In genomic region chr4:129541868-129542591, GRCm38 (mm10) we compare ENCODE assay signal across 8 mouse cellular contexts. TPM values are rescaled to one million over a fixed set of nuclear protein-coding genes. Genes with fewer than 3 reads are reported as not detected.
A peak's percentile ranks its signal among the peaks of the same experiment; 100 is the strongest.
DNase-seq lines count a peak whose midpoint lies in the region; ATAC-seq and TF ChIP-seq lines count a peak whose summit lies in the region.

No protein-coding gene starts in this region.

- under 1% methylated on average over 30 of the region's 30 CpGs for WGBS in intestine, embryonic 15.5 days
- under 1% methylated on average over 30 of the region's 30 CpGs for WGBS in lung, postnatal 0 days

- H3K27ac ChIP-seq in bone marrow macrophage, adult 2 months (ENCODE audit: insufficient read depth, low read depth, low read length), result no peak overlapping the region
- peak overlapping the region; percentile 84 for H3K27ac ChIP-seq in intestine, embryonic 15.5 days
- H3K27ac ChIP-seq in lung, postnatal 0 days (ENCODE audit: low read length), result peak overlapping the region; percentile 64

- H3K9ac ChIP-seq in intestine, embryonic 15.5 days, result peak overlapping the region; percentile 92
- peak overlapping the region; percentile 78 for H3K9ac ChIP-seq in lung, postnatal 0 days (replicated peaks; ENCODE audit: low read depth)

- DNase-seq in left cerebral cortex, postnatal 4 days, result peak; percentile 21
- no peak for DNase-seq in left cerebral cortex, adult 8-10 months (ENCODE audit: low spot score in 2 of 2)
- peak; percentile 6 for DNase-seq in lung, postnatal 0 days (ENCODE audit: low spot score)
- peak; percentile 31 to 73 for DNase-seq in spleen, postnatal 4 days (ENCODE audit: low spot score in 2 of 2)
- DNase-seq in right cerebral cortex, postnatal 36 days (ENCODE audit: low spot score in 2 of 2), result no peak

- no peaks in the 10 kb centered on the region for H3K27me3 ChIP-seq in erythroblast, embryonic 14.5 days (ENCODE audit: control insufficient read depth)
- H3K27me3 ChIP-seq in intestine, embryonic 15.5 days (replicated peaks), result no peaks in the 10 kb centered on the region
- no peaks in the 10 kb centered on the region for H3K27me3 ChIP-seq in lung, postnatal 0 days (replicated peaks; ENCODE audit: insufficient read depth, low read length)

- peaks cover 39% of the 10 kb centered on the region for H3K36me3 ChIP-seq in erythroblast, embryonic 14.5 days (ENCODE audit: control insufficient read depth)
- H3K36me3 ChIP-seq in intestine, embryonic 15.5 days, result peaks cover 5% of the 10 kb centered on the region; the same call in 1 of the 2 replicates
- no peaks in the 10 kb centered on the region for H3K36me3 ChIP-seq in lung, postnatal 0 days (ENCODE audit: insufficient read depth, low read length)

- TF ChIP-seq POLR2A in bone marrow macrophage, adult 2 months (IDR thresholded peaks at IDR 0.05; ENCODE audit: borderline replicate concordance, low read depth, low read length), result no peak

- TF ChIP-seq EP300 in lung, postnatal 0 days (IDR thresholded peaks at IDR 0.05), result no peak

- H3K4me2 ChIP-seq in intestine, embryonic 15.5 days (replicated peaks), result peak overlapping the region; percentile 73
- peak overlapping the region; percentile 79 for H3K4me2 ChIP-seq in lung, postnatal 0 days (replicated peaks; ENCODE audit: low read depth, low read length)

- intact Hi-C loops in left cerebral cortex, postnatal 4 days (cut with DNase I), result no loop called here

- no peaks in the 10 kb centered on the region for H3K9me3 ChIP-seq in erythroblast, embryonic 14.5 days (ENCODE audit: control insufficient read depth, low read length)
- no peaks in the 10 kb centered on the region for H3K9me3 ChIP-seq in intestine, embryonic 15.5 days
- H3K9me3 ChIP-seq in lung, postnatal 0 days (ENCODE audit: low read length), result no peaks in the 10 kb centered on the region

- peaks cover 9% of the 10 kb centered on the region for H3K4me1 ChIP-seq in bone marrow macrophage, adult 2 months (ENCODE audit: control insufficient read depth, insufficient read depth, low read length)
- peaks cover 47% of the 10 kb centered on the region for H3K4me1 ChIP-seq in erythroblast, embryonic 14.5 days (ENCODE audit: control insufficient read depth)
- peaks cover 17% of the 10 kb centered on the region for H3K4me1 ChIP-seq in intestine, embryonic 15.5 days (replicated peaks)
- no peaks in the 10 kb centered on the region for H3K4me1 ChIP-seq in lung, postnatal 0 days (ENCODE audit: insufficient read depth, low read depth, low read length)

- ATAC-seq in intestine, embryonic 15.5 days, result no peak
- ATAC-seq in lung, postnatal 0 days, result no peak

- H3K4me3 ChIP-seq in bone marrow macrophage, adult 2 months (ENCODE audit: insufficient read depth, low read length), result peak overlapping the region; percentile 62
- peak overlapping the region; percentile 99 for H3K4me3 ChIP-seq in erythroblast, embryonic 14.5 days (replicated peaks)
- H3K4me3 ChIP-seq in intestine, embryonic 15.5 days (replicated peaks), result peak overlapping the region; percentile 80
- H3K4me3 ChIP-seq in lung, postnatal 0 days (ENCODE audit: low read depth, low read length), result peak overlapping the region; percentile 80

- TF ChIP-seq CTCF in bone marrow macrophage, adult 2 months (IDR thresholded peaks at IDR 0.05; ENCODE audit: low read depth, low read length), result no peak
- peak; percentile 49 for TF ChIP-seq CTCF in lung, postnatal 0 days (IDR thresholded peaks at IDR 0.05)

RNA-seq across cellular contexts. Expression of gene Hdac1, which starts 0.5 kb away (rescaled TPM):
- total RNA-seq in left cerebral cortex, postnatal 4 days (2021), result 10 to 100 TPM; 39.8 to 43.5 TPM
- 10 to 100 TPM; 22.3 to 28.6 (median 25.9) TPM for total RNA-seq in left cerebral cortex, adult 8-10 months (2022)
- polyA plus RNA-seq in bone marrow macrophage, adult 2 months (2012; ENCODE audit: insufficient read depth, insufficient read length, missing spikeins), result 75.2 and 83.9 TPM in 2 replicates
- 9.1 and 9.2 TPM in 2 replicates for polyA plus RNA-seq in erythroblast, embryonic 14.5 days (2012)
- polyA plus RNA-seq in intestine, embryonic 15.5 days (2015; fragmentation: Nextera tagmentation; extraction: Ambion mirVana), result 200 and 203 TPM in 2 replicates
- polyA plus RNA-seq in lung, postnatal 0 days (2015; fragmentation: Nextera tagmentation; extraction: Ambion mirVana), result 101 and 110 TPM in 2 replicates

RNA-seq across cellular contexts. Expression of gene Marcksl1, which starts 28.6 kb away (rescaled TPM):
- total RNA-seq in left cerebral cortex, postnatal 4 days (2021), result 1,000 to 10,000 TPM; 1,277 to 1,311 TPM
- 10 to 100 TPM; 37.4 to 69.7 (median 61.1) TPM for total RNA-seq in left cerebral cortex, adult 8-10 months (2022)
- 157 and 166 TPM in 2 replicates for polyA plus RNA-seq in bone marrow macrophage, adult 2 months (2012; ENCODE audit: insufficient read depth, insufficient read length, missing spikeins)
- polyA plus RNA-seq in erythroblast, embryonic 14.5 days (2012), result 1.2 and 1.4 TPM in 2 replicates
- polyA plus RNA-seq in intestine, embryonic 15.5 days (2015; fragmentation: Nextera tagmentation; extraction: Ambion mirVana), result 432 and 487 TPM in 2 replicates
- polyA plus RNA-seq in lung, postnatal 0 days (2015; fragmentation: Nextera tagmentation; extraction: Ambion mirVana), result 175 and 224 TPM in 2 replicates

RNA-seq across cellular contexts. Expression of gene Lck, which starts 31.4 kb away (rescaled TPM):
- 10 to 100 TPM; 14.1 to 15.2 TPM for total RNA-seq in left cerebral cortex, postnatal 4 days (2021)
- total RNA-seq in left cerebral cortex, adult 8-10 months (2022), result 1 to 10 TPM; 2.3 to 4.5 (median 3.8) TPM
- 0.68 TPM in 1 of 2 replicates, not detected in the other for polyA plus RNA-seq in bone marrow macrophage, adult 2 months (2012; ENCODE audit: insufficient read depth, insufficient read length, missing spikeins)
- polyA plus RNA-seq in erythroblast, embryonic 14.5 days (2012), result 3.0 and 3.1 TPM in 2 replicates
- 7.6 and 9.7 TPM in 2 replicates for polyA plus RNA-seq in intestine, embryonic 15.5 days (2015; fragmentation: Nextera tagmentation; extraction: Ambion mirVana)
- polyA plus RNA-seq in lung, postnatal 0 days (2015; fragmentation: Nextera tagmentation; extraction: Ambion mirVana), result 2.5 TPM in 2 replicates

RNA-seq across cellular contexts. Expression of gene Fam167b, which starts 36.3 kb away (rescaled TPM):
- total RNA-seq in left cerebral cortex, postnatal 4 days (2021), result not detected
- total RNA-seq in left cerebral cortex, adult 8-10 months (2022), result 1 to 10 TPM in 3 of 4 experiments, not detected in 1; 1.0 to 1.4 (median 1.1) TPM
- polyA plus RNA-seq in bone marrow macrophage, adult 2 months (2012; ENCODE audit: insufficient read depth, insufficient read length, missing spikeins), result 1.2 and 2.6 TPM in 2 replicates
- polyA plus RNA-seq in erythroblast, embryonic 14.5 days (2012), result 0.15 TPM in 1 of 2 replicates, not detected in the other
- polyA plus RNA-seq in intestine, embryonic 15.5 days (2015; fragmentation: Nextera tagmentation; extraction: Ambion mirVana), result 3.0 and 3.3 TPM in 2 replicates
- polyA plus RNA-seq in lung, postnatal 0 days (2015; fragmentation: Nextera tagmentation; extraction: Ambion mirVana), result 3.2 and 4.5 TPM in 2 replicates

RNA-seq across cellular contexts. Expression of gene Fam229a, which starts 51.0 kb away (rescaled TPM):
- not detected for total RNA-seq in left cerebral cortex, postnatal 4 days (2021)
- not detected for total RNA-seq in left cerebral cortex, adult 8-10 months (2022)
- not detected in 2 replicates for polyA plus RNA-seq in bone marrow macrophage, adult 2 months (2012; ENCODE audit: insufficient read depth, insufficient read length, missing spikeins)
- 1.5 and 1.9 TPM in 2 replicates for polyA plus RNA-seq in erythroblast, embryonic 14.5 days (2012)
- polyA plus RNA-seq in intestine, embryonic 15.5 days (2015; fragmentation: Nextera tagmentation; extraction: Ambion mirVana), result not detected in 2 replicates
- 0.89 and 2.5 TPM in 2 replicates for polyA plus RNA-seq in lung, postnatal 0 days (2015; fragmentation: Nextera tagmentation; extraction: Ambion mirVana)

Comparison
In these comparisons a context has a peak if more than half of its experiments do, and no peak if none do; other contexts are left out.
1. DNase-seq: peak in left cerebral cortex, postnatal 4 days (single experiment), lung, postnatal 0 days (single experiment) and spleen, postnatal 4 days (2 of 2); none in left cerebral cortex, adult 8-10 months (0 of 2) and right cerebral cortex, postnatal 36 days (0 of 2).
2. RNA of gene Marcksl1, which starts 28.6 kb away (polyA plus RNA-seq): 432 to 487 TPM in intestine, embryonic 15.5 days, 175 to 224 TPM in lung, postnatal 0 days and 157 to 166 TPM in bone marrow macrophage, adult 2 months; 1.2 to 1.4 TPM in erythroblast, embryonic 14.5 days; every median in the first group is over 10 times any median in the second.
3. Peak in every context shown above with its lines, with median percentiles within 50 percentile points of each other: H3K4me3 ChIP-seq.